Comparison of ENCODE assay signal across 8 mouse cellular contexts in genomic region chr7:48137216-48138077, GRCm38 (mm10). TPM values are rescaled to one million over a fixed set of nuclear protein-coding genes. Genes with fewer than 3 reads are reported as not detected.
DNase-seq lines count a peak whose midpoint lies in the region; ATAC-seq and TF ChIP-seq lines count a peak whose summit lies in the region.

No protein-coding gene starts in this region.

- H3K9ac ChIP-seq in heart, embryonic 15.5 days, result peak overlapping the region; percentile 67
- peak overlapping the region; percentile 87 for H3K9ac ChIP-seq in limb, embryonic 14.5 days (ENCODE audit: low read depth, low read length, severe bottlenecking)
- H3K9ac ChIP-seq in midbrain, postnatal 0 days (replicated peaks; ENCODE audit: low read length, poor library complexity, severe bottlenecking), result peak overlapping the region; percentile 69

- no peaks in the 10 kb centered on the region for H3K36me3 ChIP-seq in heart, embryonic 15.5 days
- no peaks in the 10 kb centered on the region for H3K36me3 ChIP-seq in limb, embryonic 14.5 days (ENCODE audit: control insufficient read depth, insufficient read depth, low read length)
- H3K36me3 ChIP-seq in midbrain, postnatal 0 days (ENCODE audit: insufficient read depth, low read length), result no peaks in the 10 kb centered on the region

- TF ChIP-seq POLR2A in limb, embryonic 14.5 days (IDR thresholded peaks at IDR 0.05; ENCODE audit: borderline replicate concordance, extremely low read depth, insufficient read depth, insufficient read length), result peak; percentile 82; the same call in 1 of the 2 replicates

- peak; percentile 42; the same call in 1 of the 2 replicates for TF ChIP-seq CTCF in midbrain, postnatal 0 days (IDR thresholded peaks at IDR 0.05)

- H3K27me3 ChIP-seq in heart, embryonic 15.5 days, result no peaks in the 10 kb centered on the region
- no peaks in the 10 kb centered on the region for H3K27me3 ChIP-seq in limb, embryonic 14.5 days (ENCODE audit: control insufficient read depth, insufficient read depth, low read length)
- no peaks in the 10 kb centered on the region for H3K27me3 ChIP-seq in midbrain, postnatal 0 days (ENCODE audit: insufficient read depth, low read length)

- H3K4me1 ChIP-seq in heart, embryonic 15.5 days (replicated peaks), result peaks cover 5% of the 10 kb centered on the region
- no peaks in the 10 kb centered on the region for H3K4me1 ChIP-seq in limb, embryonic 14.5 days (ENCODE audit: control insufficient read depth, insufficient read depth, low read length)
- no peaks in the 10 kb centered on the region for H3K4me1 ChIP-seq in midbrain, postnatal 0 days (ENCODE audit: insufficient read depth, low read length)

- peak; percentile 86 for ATAC-seq in heart, embryonic 15.5 days (replicated peaks; ENCODE audit: insufficient number of reproducible peaks, insufficient read depth, low FRiP score, low read depth)
- peak; percentile 90 for ATAC-seq in limb, embryonic 14.5 days (ENCODE audit: low FRiP score, low read depth)
- peak; percentile 94 for ATAC-seq in midbrain, postnatal 0 days (ENCODE audit: low FRiP score)

- no peaks in the 10 kb centered on the region for H3K9me3 ChIP-seq in heart, embryonic 15.5 days (replicated peaks)
- H3K9me3 ChIP-seq in limb, embryonic 14.5 days (ENCODE audit: control insufficient read depth, low read length), result no peaks in the 10 kb centered on the region
- no peaks in the 10 kb centered on the region for H3K9me3 ChIP-seq in midbrain, postnatal 0 days (ENCODE audit: low read length)

- peak overlapping the region; percentile 75 for H3K27ac ChIP-seq in heart, embryonic 15.5 days
- H3K27ac ChIP-seq in limb, embryonic 14.5 days (replicated peaks; ENCODE audit: low read depth, low read length), result peak overlapping the region; percentile 94
- peak overlapping the region; percentile 75 for H3K27ac ChIP-seq in midbrain, postnatal 0 days (ENCODE audit: low read depth, low read length)

- peak overlapping the region; percentile 96 for H3K4me2 ChIP-seq in heart, embryonic 15.5 days
- H3K4me2 ChIP-seq in limb, embryonic 14.5 days (replicated peaks; ENCODE audit: low read depth, low read length, severe bottlenecking), result peak overlapping the region; percentile 80
- peak overlapping the region; percentile 87 for H3K4me2 ChIP-seq in midbrain, postnatal 0 days (ENCODE audit: low read depth, low read length, poor library complexity, severe bottlenecking)

- peak; percentile 38 for DNase-seq in gastrocnemius, postnatal 10 days
- no peak for DNase-seq in gastrocnemius, adult 8-10 months (ENCODE audit: low spot score in 2 of 2)
- peak; percentile 59 for DNase-seq in CD4-positive helper T cell, adult 2 months (ENCODE audit: low read depth, low spot score)
- peak; percentile 13 for DNase-seq in c-Kit-negative CD71-positive TER-119-positive erythroid progenitor cells, embryonic 14.5 days (ENCODE audit: low read depth, low spot score)
- peak; percentile 78 for DNase-seq in limb, embryonic 14.5 days (ENCODE audit: low spot score)
- DNase-seq in midbrain, postnatal 0 days (ENCODE audit: low spot score), result peak; percentile 80
- DNase-seq in thymus, postnatal 14 days, result peak; percentile 18

- H3K4me3 ChIP-seq in heart, embryonic 15.5 days, result peak overlapping the region; percentile 72
- H3K4me3 ChIP-seq in limb, embryonic 14.5 days (replicated peaks; ENCODE audit: low read length), result peak overlapping the region; percentile 59
- peak overlapping the region; percentile 64 for H3K4me3 ChIP-seq in midbrain, postnatal 0 days (ENCODE audit: low read depth, low read length)

- WGBS in heart, embryonic 15.5 days, result 2% methylated on average over 52 of the region's 52 CpGs
- WGBS in limb, embryonic 14.5 days, result 1% methylated on average over 40 of the region's 52 CpGs
- 2% methylated on average over 49 of the region's 52 CpGs for WGBS in midbrain, postnatal 0 days

RNA-seq across cellular contexts. Expression of gene Mrgprb5, which starts 31.4 kb away (rescaled TPM):
- total RNA-seq in gastrocnemius, postnatal 10 days (2021), result not detected
- not detected for total RNA-seq in gastrocnemius, adult 8-10 months (2022)
- polyA plus RNA-seq in heart, embryonic 15.5 days (2015; fragmentation: Nextera tagmentation; extraction: Ambion mirVana), result not detected in 2 replicates
- polyA plus RNA-seq in limb, embryonic 14.5 days (2012; rRNA removed), result not detected in 2 replicates
- polyA plus RNA-seq in limb, embryonic 14.5 days (2014; fragmentation: Nextera tagmentation; extraction: Ambion mirVana), result not detected in 2 replicates
- not detected in 2 replicates for total RNA-seq in midbrain, postnatal 0 days (2014; rRNA removed)
- polyA plus RNA-seq in midbrain, postnatal 0 days (2015; fragmentation: Nextera tagmentation; extraction: Ambion mirVana), result not detected in 2 replicates

Comparison
In these comparisons a context has a peak if more than half of its experiments do, and no peak if none do; other contexts are left out.
1. DNase-seq: peak in gastrocnemius, postnatal 10 days (single experiment), CD4-positive helper T cell, adult 2 months (single experiment), c-Kit-negative CD71-positive TER-119-positive erythroid progenitor cells, embryonic 14.5 days (single experiment), limb, embryonic 14.5 days (single experiment), midbrain, postnatal 0 days (single experiment) and thymus, postnatal 14 days (single experiment); none in gastrocnemius, adult 8-10 months (0 of 2).
2. Peak in every context shown above with its lines, with median percentiles within 50 percentile points of each other: ATAC-seq, H3K27ac ChIP-seq, H3K4me2 ChIP-seq, H3K4me3 ChIP-seq and H3K9ac ChIP-seq.